Mouse (Mus musculus) small intestine, adult 2 months (tissue): ENCODE measurements around the gene Spred2.

Experiments used
- CTCF ChIP-seq: fragments of 200-500 bp; IDR thresholded peaks from 2 replicates; pipeline ENCODE4 v1.5.1; 2012; ENCODE audit warnings: low read depth, mild to moderate bottlenecking, control low read depth, inconsistent platforms, low read length, moderate library complexity, mixed read lengths; ENCODE audit not compliant: insufficient replicate concordance, insufficient read length; ENCODE audit errors: extremely low read depth
- POLR2A ChIP-seq: fragments of 200-500 bp; IDR thresholded peaks from 2 replicates; pipeline ENCODE4 v1.6.1; 2012; ENCODE audit warnings: low read depth, mild to moderate bottlenecking, control low read depth, inconsistent platforms, low read length, moderate library complexity

GRCm38 (mm10) chr11:20020720-20021119 is 96.5 kb downstream of the Spred2 start:
- TF ChIP-seq POLR2A (no peak), CTCF (no peak)
